Mouse (Mus musculus): Measurements from ENCODE around the gene Notch1. TPM values are rescaled to one million over a fixed set of nuclear protein-coding genes. Genes with fewer than 3 reads are reported as not detected.

Notch1 gene
- polyA plus RNA-seq, 3 experiments from 2014 or later, result 24.9 to 41.2 (median 27.0) TPM

- ATAC-seq, result no peak
Observed at GRCm38 (mm10) chr2:26529881-26530280, 13.4 kb upstream of the Notch1 start.

- ATAC-seq, result no peak
Observed at GRCm38 (mm10) chr2:26529221-26529805, 12.8 kb upstream of the Notch1 start.

GRCm38 (mm10) chr2:26526443-26527257 lies 10.2 kb upstream of the Notch1 start:
- no peak for ATAC-seq

GRCm38 (mm10) chr2:26525355-26526018 lies 9.0 kb upstream of the Notch1 start:
- ATAC-seq, result no peak

- ATAC-seq, result no peak
Observed at GRCm38 (mm10) chr2:26522327-26522726, 5.9 kb upstream of the Notch1 start.

GRCm38 (mm10) chr2:26519753-26520152 lies 3.3 kb upstream of the Notch1 start:
- ATAC-seq, result no peak

DNA sequence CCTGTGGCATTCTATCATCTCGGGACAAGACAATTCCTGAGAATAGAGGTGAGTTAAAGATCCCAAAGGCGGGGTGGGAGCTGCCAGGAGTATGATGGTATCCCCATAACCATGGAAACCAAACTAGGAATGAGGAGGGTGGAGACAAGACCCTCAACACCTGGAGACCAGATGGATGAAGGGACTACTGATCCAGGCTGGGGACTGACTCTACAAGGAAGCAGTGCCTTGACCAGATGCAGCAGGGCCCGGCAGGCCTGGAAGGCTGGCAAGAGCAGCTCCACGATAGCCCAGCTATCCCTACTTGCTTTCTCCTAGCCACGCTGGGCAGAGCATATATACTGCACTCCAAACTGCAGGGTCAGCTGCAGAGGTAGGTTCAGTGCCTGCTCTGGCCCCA lies 524 bp upstream of the Notch1 start:
- no peak for ATAC-seq

DNA sequence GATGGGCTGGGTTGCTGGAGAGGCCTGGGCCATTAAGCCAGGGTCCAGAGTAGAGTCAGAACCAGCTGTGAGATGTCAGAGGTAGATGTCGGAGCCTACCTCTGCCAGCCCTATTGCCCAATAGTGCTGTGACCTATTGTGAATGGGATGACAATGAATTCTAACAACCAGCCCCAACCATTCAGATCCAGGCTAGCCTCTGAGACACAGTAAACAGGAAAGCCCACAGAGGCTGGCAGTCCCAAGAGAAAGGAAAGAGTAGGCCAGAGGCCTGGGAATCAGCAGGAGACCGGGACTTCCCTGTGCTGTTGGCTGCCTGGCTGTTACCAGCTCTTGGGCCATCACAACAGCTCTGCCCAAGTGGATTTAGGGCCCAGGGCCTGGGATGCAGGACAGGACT lies 1.1 kb downstream of the Notch1 start:
- ATAC-seq, result no peak

DNA sequence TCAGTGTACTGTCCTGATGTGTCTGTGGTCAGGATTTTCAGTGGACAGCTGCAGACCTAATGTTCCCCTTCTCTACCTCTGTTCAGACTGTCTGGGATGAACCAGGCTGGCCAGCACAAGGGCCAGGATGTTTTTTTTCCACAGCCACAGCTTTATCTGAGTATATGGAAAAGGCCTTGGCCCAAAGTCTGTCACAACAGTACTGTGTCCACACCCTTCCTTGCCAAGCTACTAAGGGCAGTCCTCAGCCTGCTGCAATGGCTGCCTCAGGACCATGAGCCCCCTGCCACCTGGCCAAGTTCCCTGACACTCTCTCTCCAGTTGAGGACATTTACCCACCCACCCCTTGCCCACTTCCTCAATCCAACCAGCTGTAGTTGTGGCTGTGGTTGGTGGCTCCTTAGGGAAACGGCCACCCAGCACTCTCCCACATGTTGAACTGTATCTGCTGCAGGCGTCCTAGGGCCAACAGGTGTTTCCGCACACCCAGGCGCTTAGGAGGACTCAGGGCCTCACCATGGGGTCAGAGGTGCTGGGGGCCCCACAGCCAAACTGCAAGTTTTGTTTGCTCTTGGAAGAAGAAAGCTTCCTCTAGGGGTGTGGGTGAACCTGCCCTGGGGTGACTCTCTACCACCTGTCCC lies 3.2 kb downstream of the Notch1 start:
- no peak for ATAC-seq

DNA sequence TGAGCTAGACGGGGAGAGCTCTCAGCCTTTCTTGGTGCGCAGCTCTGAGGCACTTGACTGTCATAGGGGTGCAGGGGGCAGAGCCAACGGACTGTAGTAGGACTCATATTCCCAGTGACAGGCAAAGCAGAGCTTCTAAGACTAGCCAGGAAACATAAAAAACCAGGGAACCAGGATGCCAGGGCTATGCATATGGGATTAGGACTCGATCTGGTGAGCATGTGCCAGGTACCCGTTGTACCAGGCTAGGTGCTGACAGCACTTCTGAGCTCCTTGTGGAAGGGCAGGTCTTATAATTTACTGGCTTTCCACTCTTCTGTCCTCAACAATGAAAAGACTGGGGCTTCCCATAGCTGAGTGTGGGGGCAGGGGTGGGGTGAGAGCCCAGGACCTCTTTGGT lies 7.8 kb downstream of the Notch1 start:
- no peak for ATAC-seq

DNA sequence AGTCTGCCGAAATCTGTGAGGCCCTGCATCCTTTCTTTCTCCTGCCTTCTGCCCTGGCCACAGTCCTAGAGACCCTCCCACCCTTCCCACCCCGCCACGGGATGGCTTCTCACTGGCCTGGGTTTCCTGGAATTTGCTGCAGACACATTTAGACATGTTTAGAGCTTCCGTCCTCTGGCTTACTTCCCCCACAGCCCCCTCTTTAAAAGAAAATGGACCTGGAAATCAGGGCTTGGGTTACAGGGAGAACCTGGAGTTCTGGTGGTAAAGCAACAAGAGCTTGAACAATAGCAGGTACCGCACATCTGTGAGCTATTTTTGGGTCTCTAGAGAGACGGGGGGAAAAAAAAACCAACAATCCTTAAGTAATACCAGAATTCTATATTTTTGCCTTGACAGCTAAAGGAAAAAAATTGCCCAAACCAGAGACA lies 8.5 kb downstream of the Notch1 start:
- ATAC-seq, result no peak

- ATAC-seq, result no peak
Observed at GRCm38 (mm10) chr2:26507481-26507886, 9.0 kb downstream of the Notch1 start.

GRCm38 (mm10) chr2:26506746-26507280 lies 9.7 kb downstream of the Notch1 start:
- ATAC-seq, result no peak

DNA sequence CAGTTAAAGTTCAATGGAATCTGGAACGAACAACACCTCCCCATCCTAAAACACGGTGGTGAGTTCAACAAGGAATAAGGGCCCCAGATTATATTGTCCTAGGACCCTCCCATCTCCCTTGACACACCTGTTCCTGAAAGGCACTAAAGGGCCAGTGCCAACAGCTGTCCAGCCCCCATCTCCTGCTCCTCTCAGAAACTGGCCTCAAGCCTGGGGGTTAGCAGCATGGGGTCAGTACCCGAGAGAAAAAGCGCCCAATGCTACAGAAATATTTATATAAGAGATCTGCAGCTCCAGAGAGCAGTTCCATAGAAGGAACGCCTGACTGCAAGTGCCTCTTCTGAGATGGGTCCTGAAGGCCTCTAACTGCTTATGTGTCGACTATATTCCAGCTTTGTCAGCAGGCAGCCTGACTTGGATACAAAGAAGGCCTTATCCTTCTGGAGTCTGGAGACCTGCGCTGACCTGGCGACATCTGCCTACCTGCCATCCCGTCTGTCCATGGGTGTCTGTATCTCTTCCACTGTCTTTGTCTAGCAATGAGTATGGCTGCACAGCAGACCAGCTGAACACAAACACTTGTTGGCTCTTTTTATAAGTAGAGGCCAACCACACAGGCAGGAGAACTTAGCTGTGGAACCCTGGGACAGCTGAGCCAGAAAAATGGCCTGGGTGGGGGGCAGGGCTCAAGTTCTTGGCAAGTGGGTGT lies 11.5 kb downstream of the Notch1 start:
- ATAC-seq, result no peak

GRCm38 (mm10) chr2:26503661-26504575 lies 12.5 kb downstream of the Notch1 start:
- peak; percentile 76 for ATAC-seq

DNA sequence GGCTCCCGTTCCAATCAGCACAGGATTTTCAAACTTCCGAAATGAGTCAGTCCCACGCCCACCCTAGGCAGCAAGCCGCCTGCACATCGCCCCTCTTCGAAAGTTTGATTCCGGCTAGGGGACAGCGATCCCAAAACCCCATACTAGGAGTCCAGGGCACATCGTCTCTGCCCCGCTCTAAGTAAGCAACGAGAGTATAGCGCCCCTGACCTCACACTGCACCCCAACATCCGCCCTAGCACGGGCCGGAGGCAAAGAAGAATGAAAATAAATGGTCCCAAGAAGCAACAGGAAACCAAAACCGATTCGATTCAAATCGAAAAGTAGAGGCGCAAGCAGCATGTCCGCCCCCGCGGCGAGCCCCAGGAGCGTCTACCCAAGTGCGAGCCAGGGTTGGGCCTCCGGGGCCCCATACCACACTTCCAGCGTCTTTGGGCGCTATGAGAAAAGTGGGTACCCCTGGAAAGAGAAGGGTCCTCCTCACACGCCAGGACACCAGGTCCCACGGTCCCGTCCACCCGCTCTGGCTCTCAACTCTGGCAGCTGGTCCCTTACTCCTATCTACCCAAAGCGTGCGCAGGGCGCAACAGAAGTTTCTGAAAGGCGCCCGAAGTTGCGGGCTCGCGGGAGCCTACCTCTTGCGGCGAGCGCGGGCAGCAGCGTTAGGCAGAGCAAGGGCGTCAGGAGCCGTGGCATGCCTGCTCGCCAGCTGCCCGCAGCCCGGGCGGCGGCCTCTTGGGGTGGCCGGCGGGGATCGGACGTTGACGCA lies 13.4 kb downstream of the Notch1 start:
- ATAC-seq, result peak; percentile 57

- no peak for ATAC-seq
Observed at GRCm38 (mm10) chr2:26502299-26502862, 14.1 kb downstream of the Notch1 start.

GRCm38 (mm10) chr2:26501651-26502141 lies 14.8 kb downstream of the Notch1 start:
- no peak for ATAC-seq

- ATAC-seq, result no peak
Observed at GRCm38 (mm10) chr2:26500599-26501370, 15.7 kb downstream of the Notch1 start.

Data from inflammation-experienced regulatory T-cells, adult 6 months (primary cell).